Mouse (Mus musculus) E14TG2a.4 (cell line): ENCODE measurements around the gene Cdh22.

ENCODE experiments used
- CTCF ChIP-seq: conservative IDR thresholded peaks from 2 replicates; pipeline ENCODE4 v1.5.1; 2014; ENCODE audit warnings: low read length
- NANOG ChIP-seq: IDR thresholded peaks from 2 replicates; pipeline ENCODE4 v1.6.1; 2014; ENCODE audit warnings: borderline replicate concordance, low read length, mixed read lengths
- POU5F1 ChIP-seq: IDR thresholded peaks from 2 replicates; pipeline ENCODE4 v1.6.1; 2014; ENCODE audit warnings: low read length, borderline replicate concordance

GRCm38 (mm10) chr2:165160466-165160865, 74.2 kb downstream of the Cdh22 start:
- TF ChIP-seq CTCF (no peak), NANOG (no peak), POU5F1 (no peak)
